Mouse (Mus musculus): ENCODE results near the gene Apol9b.
"Not testable (repeated sequence)": the region's sequence is repeated elsewhere in the genome, so short reads cannot be mapped to it uniquely, and the experiment has no call there.

DNA sequence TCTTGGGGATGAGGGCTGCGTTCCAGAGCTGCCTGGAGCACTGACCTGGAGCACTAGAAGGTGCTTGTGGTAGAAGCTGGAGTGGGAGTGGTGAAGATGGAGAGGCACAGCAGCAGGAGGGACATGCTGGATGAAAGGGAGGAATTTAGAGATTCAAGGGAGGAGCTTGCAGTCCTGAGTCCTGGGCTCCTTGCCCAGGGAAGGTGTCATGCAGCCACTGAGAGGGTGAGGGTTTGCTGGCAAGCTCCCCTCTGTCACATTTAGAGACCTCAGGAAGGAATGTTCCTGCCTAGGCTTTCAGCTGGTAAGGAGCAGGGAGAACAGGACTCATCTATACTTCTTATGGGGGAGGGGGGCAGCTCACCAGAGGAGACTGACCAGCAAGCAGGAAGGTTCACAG lies 19.9 kb upstream of the Apol9b start:
- TF ChIP-seq EP300 (optimal IDR thresholded peaks at IDR 0.05); CTCF (IDR thresholded peaks at IDR 0.05; ENCODE audit: low read depth): not testable (repeated sequence)

Data from stomach, postnatal 0 days (tissue).